Mouse (Mus musculus) lung, postnatal 0 days (tissue): ENCODE data around the gene Dchs1.

ENCODE experiments used
- CTCF ChIP-seq: IDR thresholded peaks from 2 replicates; pipeline ENCODE4 v1.5.1; 2016; ENCODE audit warnings: antibody characterized with exemption, mild to moderate bottlenecking
- EP300 ChIP-seq: IDR thresholded peaks from 2 replicates; pipeline ENCODE4 v1.6.1; 2016; ENCODE audit warnings: antibody characterized with exemption, mild to moderate bottlenecking, control low read depth

DNA sequence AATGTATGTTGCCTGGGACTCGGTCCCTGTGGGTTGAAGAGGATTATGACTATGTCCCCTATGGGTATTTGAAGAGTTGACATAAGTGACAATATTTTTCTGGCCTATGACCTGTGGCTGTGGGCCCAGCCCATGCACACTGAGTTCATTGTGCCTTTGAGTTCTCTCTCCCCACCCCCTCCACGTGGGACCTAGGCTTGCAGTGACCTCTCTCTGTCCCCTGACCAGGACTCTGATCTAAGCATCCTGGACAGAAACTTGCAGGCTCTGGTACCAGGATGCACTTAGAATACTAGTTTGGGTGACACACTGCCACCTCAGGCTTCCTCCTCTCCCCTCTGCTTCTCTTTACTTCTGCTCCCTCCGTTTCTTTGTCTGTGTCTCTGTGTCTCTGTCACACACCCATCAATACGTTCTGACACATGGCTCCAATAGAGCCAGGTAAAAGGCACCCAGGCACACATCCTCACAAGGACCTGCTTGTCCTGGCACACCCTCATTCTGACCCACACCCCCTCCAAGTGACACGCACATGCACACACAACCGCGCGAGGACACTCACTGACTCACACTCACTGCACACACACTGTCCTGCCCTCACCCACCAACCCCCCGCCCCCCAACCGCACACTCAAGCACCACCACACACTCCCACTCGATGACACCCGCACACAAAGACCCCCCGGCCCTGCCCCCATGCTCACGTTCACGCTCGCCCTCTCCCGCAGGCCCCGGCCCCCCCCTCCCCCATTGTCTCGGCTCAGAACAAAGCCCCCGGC is 759 bp downstream of the Dchs1 start:
- TF ChIP-seq CTCF (no peak), EP300 (no peak)
